Mouse (Mus musculus): ENCODE data around the gene Tmem52b. TPM values are rescaled to one million over a fixed set of nuclear protein-coding genes. Genes with fewer than 3 reads are reported as not detected.
A peak's percentile ranks its signal among the peaks of the same experiment; 100 is the strongest.
"Not testable (repeated sequence)": the region's sequence is repeated elsewhere in the genome, so short reads cannot be mapped to it uniquely, and the experiment has no call there.

Tmem52b gene
- not detected for total RNA-seq (2022)

GRCm38 (mm10) chr6:129512367-129512766 is at the start of gene Tmem52b:
Gene Tmem52b, plus strand, starts transcription at chr6:129512555.
- DNase-seq (ENCODE audit: low spot score), result no peak

DNA sequence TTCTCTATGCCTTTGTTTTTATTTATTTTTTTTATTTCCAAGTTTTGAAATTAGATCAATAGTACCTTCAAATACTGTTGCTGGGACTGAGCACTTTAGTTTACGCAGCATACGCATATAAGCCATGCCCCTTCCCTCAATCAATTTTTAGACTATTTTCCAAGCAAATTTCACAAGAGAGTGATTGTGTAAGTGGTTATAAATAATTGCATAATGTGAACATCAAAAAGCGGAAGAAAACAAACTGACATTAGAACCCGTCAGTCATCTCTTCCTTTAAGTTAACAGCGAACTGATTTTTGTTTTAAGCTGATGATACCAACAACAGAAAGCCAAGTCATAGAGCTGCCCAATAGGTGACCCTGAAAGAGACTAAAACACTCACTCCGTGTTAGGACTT is 41.0 kb upstream of the Tmem52b start:
- DNase-seq (ENCODE audit: low spot score), result no peak

- DNase-seq (ENCODE audit: low spot score), result no peak
Measured at GRCm38 (mm10) chr6:129472627-129473026, 39.7 kb upstream of the Tmem52b start.

DNA sequence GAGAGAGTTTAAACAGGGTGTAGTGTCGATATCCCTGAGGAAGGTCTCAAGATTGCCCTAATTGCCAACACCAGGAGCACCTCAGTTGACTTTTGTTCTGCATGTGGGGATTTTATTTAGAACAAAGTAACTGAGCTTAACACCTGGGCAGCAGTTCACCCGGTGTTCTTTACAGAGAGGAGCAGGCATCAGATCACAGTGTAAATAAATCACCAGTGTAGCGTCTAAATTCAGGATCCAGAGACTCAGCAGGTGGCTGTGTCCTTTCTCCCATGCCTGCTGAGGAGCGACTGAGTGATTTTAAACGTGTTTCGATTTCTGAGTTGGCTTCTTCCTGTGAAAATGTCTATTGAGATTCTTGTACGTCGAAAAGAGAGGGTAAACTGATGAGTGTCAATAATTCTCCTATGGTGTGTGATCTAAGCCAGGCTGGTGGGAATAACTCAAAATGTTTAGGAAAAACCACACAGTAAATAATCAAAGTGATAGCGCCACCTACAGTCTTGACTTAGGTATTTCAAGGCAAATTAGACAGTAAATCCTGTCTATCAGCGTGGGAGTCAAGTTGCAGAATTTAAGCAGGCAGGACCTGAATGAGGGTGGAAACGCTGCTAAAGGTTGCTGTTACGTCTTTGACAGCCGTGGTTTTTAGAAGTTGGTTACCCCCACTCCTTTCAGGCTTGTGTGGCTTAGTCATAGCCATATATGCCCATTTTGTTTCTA is 35.8 kb upstream of the Tmem52b start:
- peak; percentile 37 for DNase-seq (ENCODE audit: low spot score)

DNA sequence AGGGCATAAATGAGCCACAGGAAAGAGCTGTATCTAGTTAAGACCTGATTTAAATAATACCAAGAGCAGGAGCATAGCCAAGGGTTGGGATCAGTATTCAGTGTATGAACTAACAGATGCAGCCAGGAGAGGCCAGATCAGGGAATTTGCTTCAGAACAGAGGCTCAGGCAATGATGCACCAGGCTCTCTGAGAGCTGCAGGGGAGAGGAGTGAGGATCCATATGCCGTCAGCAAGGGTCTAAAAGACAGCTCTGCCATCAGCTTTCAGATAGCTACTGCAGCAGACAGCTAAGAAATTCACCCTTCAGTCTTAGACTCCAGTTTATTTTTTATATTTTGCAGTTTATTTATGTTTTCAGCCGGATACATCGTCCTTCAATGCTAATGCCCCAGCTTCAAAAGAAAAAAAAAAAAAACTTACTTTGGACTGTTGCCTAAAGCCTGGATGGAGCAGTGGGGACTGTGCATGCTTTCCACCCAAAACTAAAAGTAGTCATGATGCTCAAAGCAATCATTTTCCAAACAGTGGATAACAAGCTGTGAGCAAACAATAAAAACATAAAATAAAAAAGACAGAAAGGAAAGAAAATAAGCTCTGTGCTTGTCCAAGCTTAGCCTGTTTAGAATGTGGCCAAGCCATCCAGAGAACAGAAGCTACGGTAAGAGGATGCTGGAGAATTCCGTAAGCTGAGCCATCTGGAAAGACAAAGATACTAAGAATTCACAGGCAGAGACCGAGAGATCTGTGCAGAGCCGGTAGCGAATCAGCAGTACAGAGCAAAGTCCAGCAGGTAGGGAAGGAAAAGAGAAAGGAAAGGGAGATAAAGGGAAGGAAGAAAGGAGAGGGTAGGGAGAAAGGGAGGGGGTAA is 32.0 kb upstream of the Tmem52b start:
- no peak for DNase-seq (ENCODE audit: low spot score)

DNA sequence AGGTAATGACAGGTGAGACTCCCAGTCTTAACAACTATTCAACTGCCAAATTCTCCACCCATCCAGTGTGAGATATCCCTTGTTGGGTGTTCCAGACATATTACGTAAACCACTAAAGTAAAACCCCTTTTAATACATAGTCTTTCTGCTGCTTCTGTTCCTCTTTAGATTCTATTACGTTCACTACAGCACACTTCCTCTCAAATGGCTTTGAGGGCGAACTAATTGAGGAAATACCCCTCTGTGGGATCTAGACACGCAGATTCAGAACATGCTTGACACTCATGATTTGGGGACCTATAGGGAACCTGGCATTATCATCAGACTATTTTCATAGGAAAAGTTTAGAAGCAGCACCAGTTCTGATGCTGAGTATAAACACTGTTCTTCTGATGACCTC is 17.4 kb upstream of the Tmem52b start:
- no peak for DNase-seq (ENCODE audit: low spot score)

- no peak for DNase-seq (ENCODE audit: low spot score)
Measured at GRCm38 (mm10) chr6:129497345-129498218, 14.8 kb upstream of the Tmem52b start.

GRCm38 (mm10) chr6:129499516-129499915 is 12.8 kb upstream of the Tmem52b start:
- DNase-seq (ENCODE audit: low spot score), result not testable (repeated sequence)

DNA sequence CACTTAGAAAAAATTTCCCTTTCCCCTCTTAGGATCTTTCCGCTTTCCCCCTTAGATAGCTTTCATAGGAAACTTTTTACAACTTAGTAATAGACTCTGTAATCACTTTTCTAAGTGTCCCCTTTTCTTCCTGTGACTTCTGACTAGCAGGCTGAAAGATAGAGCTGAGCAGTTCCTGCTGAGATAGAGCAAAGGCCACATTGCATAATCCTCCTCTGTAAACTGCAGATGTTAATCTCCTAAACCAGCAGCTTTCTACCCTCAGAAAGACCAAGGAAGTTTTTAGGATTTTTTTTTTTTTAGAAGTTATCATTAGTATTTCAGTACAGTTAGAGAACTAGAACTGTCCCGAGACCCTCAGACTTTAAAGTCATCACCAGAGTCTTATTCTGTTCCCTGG is 8.9 kb upstream of the Tmem52b start:
- DNase-seq (ENCODE audit: low spot score), result no peak

DNA sequence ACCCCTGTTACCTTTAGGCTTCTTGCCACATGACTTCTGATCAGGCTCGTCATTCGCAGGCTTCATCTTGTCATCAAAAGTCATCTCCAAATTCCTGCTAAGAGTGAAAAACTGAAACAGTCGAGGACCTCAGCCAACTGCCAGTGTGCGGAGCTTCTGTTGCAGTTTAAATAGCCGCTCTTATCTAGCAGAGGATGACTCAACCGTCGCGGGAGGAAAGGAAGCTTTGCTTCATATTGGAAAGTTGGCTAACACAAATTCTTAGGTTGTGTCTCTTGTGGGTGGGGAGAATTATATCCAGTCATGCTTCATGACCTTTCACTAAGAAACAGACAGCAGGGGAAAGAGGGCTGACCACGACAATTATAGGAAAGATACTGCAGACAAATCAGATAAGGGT is 5.3 kb upstream of the Tmem52b start, which contains the start of gene Olr1:
TSS of gene Olr1 (minus strand) at position 142 of the 400 bp plus-strand sequence.
- DNase-seq (ENCODE audit: low spot score), result no peak

DNA sequence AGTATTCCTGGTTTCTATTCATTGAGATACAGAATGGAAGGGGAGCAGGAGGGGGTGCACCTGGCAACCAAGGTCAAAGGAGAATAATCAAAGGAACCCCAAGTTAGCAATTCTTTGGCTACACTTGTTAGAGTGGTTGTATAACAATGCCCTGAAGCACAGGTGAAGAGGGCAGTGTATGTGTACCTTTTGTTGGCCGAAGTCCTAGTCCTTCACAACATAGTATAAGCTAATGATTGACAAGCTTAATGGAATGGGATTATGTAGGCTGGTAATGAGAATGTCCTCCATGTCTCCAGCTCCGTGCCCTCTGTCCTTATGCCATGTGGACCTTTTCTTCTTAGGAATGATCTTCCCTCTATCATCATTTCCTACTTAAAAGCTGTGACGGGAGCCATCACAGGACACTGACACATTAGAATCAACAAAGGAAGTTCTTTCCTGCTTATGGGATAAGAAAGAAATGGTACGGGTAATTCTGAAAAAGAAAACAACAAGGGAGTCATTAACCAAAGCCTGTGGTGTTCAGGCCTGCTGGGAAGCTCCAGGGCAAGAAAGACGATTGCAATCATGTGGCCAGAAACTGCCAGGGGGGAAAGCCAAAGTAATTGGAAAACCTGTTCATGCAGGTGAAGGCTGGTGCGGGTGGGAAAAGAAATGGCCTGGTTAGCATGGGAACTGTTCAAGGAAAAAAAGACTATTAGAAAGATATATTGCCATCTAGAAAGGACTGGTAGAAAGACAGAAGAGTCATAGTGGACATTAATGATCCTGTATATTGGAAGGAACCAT is 2.0 kb upstream of the Tmem52b start:
- DNase-seq (ENCODE audit: low spot score), result no peak

- DNase-seq (ENCODE audit: low spot score), result no peak
Measured at GRCm38 (mm10) chr6:129512868-129513267, 513 bp downstream of the Tmem52b start.

- DNase-seq (ENCODE audit: low spot score), result no peak
Measured at GRCm38 (mm10) chr6:129513409-129513808, 1.1 kb downstream of the Tmem52b start.

- no peak for DNase-seq (ENCODE audit: low spot score)
Measured at GRCm38 (mm10) chr6:129514376-129514775, 2.0 kb downstream of the Tmem52b start.

GRCm38 (mm10) chr6:129515068-129515467 is 2.7 kb downstream of the Tmem52b start:
- no peak for DNase-seq (ENCODE audit: low spot score)

DNA sequence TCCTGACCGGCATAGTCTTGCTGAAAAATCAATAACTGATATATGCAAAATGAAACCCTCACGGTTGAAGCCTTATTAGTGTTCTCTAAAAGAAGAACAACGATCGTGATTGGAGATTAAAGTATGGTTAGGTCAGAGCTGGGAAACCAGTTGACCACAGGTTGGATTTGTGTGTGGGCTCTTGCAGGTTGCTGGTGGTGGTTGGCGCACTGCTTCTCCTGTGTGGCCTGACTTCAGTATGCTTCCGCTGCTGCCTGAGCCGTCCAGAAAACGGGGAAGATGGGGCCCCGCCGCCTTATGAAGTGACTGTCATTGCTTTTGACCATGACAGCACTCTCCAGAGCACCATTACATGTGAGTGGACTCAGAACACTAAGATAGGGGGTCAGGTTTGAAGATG is 4.0 kb downstream of the Tmem52b start:
- no peak for DNase-seq (ENCODE audit: low spot score)

DNA sequence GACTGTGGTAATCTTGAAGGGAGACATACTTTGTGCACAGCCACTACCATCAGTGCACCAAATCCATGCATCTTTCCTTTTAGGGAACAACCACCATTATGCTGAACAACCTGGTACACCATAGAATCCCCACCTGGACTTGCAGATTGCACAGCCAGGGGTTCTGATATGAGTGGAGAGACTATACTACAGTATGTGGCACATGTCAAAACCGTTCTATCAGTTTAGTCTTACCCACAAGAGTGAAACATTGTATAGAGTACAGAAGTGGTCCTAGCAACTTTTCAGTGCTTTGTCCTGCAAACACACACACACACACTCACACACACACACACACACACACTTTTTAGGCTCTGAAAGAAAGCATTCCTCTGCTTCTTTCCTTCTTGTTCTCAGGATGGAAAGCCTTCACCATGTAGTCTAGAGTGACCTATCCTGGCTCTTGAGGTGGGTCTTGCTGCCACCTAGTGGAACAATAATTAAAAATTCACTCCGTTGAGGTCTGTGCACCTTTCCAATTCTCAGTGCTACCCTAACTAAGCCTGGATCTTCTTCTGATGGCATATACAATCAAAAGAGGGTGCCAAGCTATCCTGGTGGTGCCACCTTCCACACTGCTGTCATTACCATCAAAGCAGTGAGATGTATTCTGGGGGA is 5.5 kb downstream of the Tmem52b start:
- peak; percentile 46 for DNase-seq (ENCODE audit: low spot score)

GRCm38 (mm10) chr6:129526069-129526468 is 13.7 kb downstream of the Tmem52b start:
- no peak for DNase-seq (ENCODE audit: low spot score)

- no peak for DNase-seq (ENCODE audit: low spot score)
Measured at GRCm38 (mm10) chr6:129527416-129527815, 15.1 kb downstream of the Tmem52b start.

GRCm38 (mm10) chr6:129529605-129530004 is 17.2 kb downstream of the Tmem52b start:
- no peak for DNase-seq (ENCODE audit: low spot score)

Measured in heart, adult 8-10 months (tissue).